Mouse (Mus musculus): ENCODE data around the gene Pbdc1. TPM values are rescaled to one million over a fixed set of nuclear protein-coding genes. Genes with fewer than 3 reads are reported as not detected.
A peak's percentile ranks its signal among the peaks of the same experiment; 100 is the strongest.
"Not testable (repeated sequence)": the region's sequence is repeated elsewhere in the genome, so short reads cannot be mapped to it uniquely, and the experiment has no call there.

The Pbdc1 gene
- 34.6 and 38.6 TPM in 2 replicates for polyA plus RNA-seq (2015; fragmentation: Nextera tagmentation; extraction: Ambion mirVana)

- Histone ChIP-seq H3K4me3 (peak within 1 kb of the TSS; percentile 64), H3K27me3 (no peaks in the 10 kb centered on the region), H3K36me3 (no peaks in the 10 kb centered on the region), H3K27ac (replicated peaks) (peak within 1 kb of the TSS; percentile 34), H3K4me2 (replicated peaks) (peak within 1 kb of the TSS; percentile 61), H3K9me3 (no peaks in the 10 kb centered on the region), H3K4me1 (peaks cover 6% of the 10 kb centered on the region), H3K9ac (replicated peaks) (peak within 1 kb of the TSS; percentile 43)
- ATAC-seq (replicated peaks) = peak; percentile 99
- 2% methylated on average over 35 of the region's 35 CpGs for WGBS
Observed at GRCm38 (mm10) chrX:105079615-105080092, at the start of gene Pbdc1. TSS of gene Pbdc1 (plus strand) at chrX:105079756.

GRCm38 (mm10) chrX:105037666-105038065 is 41.9 kb upstream of the Pbdc1 start:
- Histone ChIP-seq H3K36me3 (0 out of 2 replicates have a peak, but pooled peaks cover 5% of the 10 kb centered on the region), H3K4me2 (replicated peaks) (no peak overlapping the region), H3K9me3 (no peaks in the 10 kb centered on the region), H3K27ac (replicated peaks) (no peak overlapping the region), H3K4me3 (no peak overlapping the region), H3K9ac (replicated peaks) (no peak overlapping the region), H3K4me1 (no peaks in the 10 kb centered on the region), H3K27me3 (no peaks in the 10 kb centered on the region)
- no peak for ATAC-seq (replicated peaks)
- WGBS = 71% methylated on average over 3 of the region's 3 CpGs

- Histone ChIP-seq H3K27ac (replicated peaks) (no peak overlapping the region), H3K4me2 (replicated peaks) (no peak overlapping the region), H3K9me3 (no peaks in the 10 kb centered on the region), H3K36me3 (peaks cover 65% of the 10 kb centered on the region), H3K4me3 (no peak overlapping the region), H3K27me3 (no peaks in the 10 kb centered on the region), H3K9ac (replicated peaks) (no peak overlapping the region), H3K4me1 (peaks cover 7% of the 10 kb centered on the region)
- WGBS = 92% methylated on average over 10 of the region's 10 CpGs
- no peak for ATAC-seq (replicated peaks)
Observed at GRCm38 (mm10) chrX:105064294-105064693, 15.3 kb upstream of the Pbdc1 start.

GRCm38 (mm10) chrX:105064801-105065200 is 14.8 kb upstream of the Pbdc1 start:
- peaks cover 60% of the 10 kb centered on the region for H3K36me3 ChIP-seq
- H3K27ac ChIP-seq (replicated peaks) = no peak overlapping the region
- no peaks in the 10 kb centered on the region for H3K9me3 ChIP-seq
- H3K4me3 ChIP-seq = no peak overlapping the region
- no peak overlapping the region for H3K9ac ChIP-seq (replicated peaks)
- peaks cover 8% of the 10 kb centered on the region for H3K4me1 ChIP-seq
- ATAC-seq (replicated peaks) = no peak
- H3K27me3 ChIP-seq = no peaks in the 10 kb centered on the region
- 92% methylated on average over 4 of the region's 4 CpGs for WGBS
- H3K4me2 ChIP-seq (replicated peaks) = no peak overlapping the region

GRCm38 (mm10) chrX:105069671-105070503 is 9.7 kb upstream of the Pbdc1 start:
- H3K4me1 ChIP-seq = peaks cover 11% of the 10 kb centered on the region
- 1% methylated on average over 32 of the region's 32 CpGs for WGBS
- peaks cover 26% of the 10 kb centered on the region; the same call in 1 of the 2 replicates for H3K36me3 ChIP-seq
- peak overlapping the region; percentile 49 for H3K4me2 ChIP-seq (replicated peaks)
- H3K4me3 ChIP-seq = peak overlapping the region; percentile 66
- H3K9ac ChIP-seq (replicated peaks) = peak overlapping the region; percentile 64
- no peaks in the 10 kb centered on the region for H3K27me3 ChIP-seq
- no peaks in the 10 kb centered on the region for H3K9me3 ChIP-seq
- peak overlapping the region; percentile 86 for H3K27ac ChIP-seq (replicated peaks)
- ATAC-seq (replicated peaks) = peak; percentile 95

GRCm38 (mm10) chrX:105079151-105079550 is 405 bp upstream of the Pbdc1 start:
- H3K4me3 ChIP-seq = peak overlapping the region; percentile 64
- peaks cover 6% of the 10 kb centered on the region for H3K4me1 ChIP-seq
- H3K9me3 ChIP-seq = no peaks in the 10 kb centered on the region
- H3K27me3 ChIP-seq = no peaks in the 10 kb centered on the region
- H3K27ac ChIP-seq (replicated peaks) = peak overlapping the region; percentile 34
- peak; percentile 68 for ATAC-seq (replicated peaks)
- H3K36me3 ChIP-seq = no peaks in the 10 kb centered on the region
- 9% methylated on average over 12 of the region's 12 CpGs for WGBS
- peak overlapping the region; percentile 61 for H3K4me2 ChIP-seq (replicated peaks)
- H3K9ac ChIP-seq (replicated peaks) = peak overlapping the region; percentile 43

- no peaks in the 10 kb centered on the region for H3K9me3 ChIP-seq
- H3K4me3 ChIP-seq = peak overlapping the region; percentile 64
- H3K4me2 ChIP-seq (replicated peaks) = peak overlapping the region; percentile 61
- ATAC-seq (replicated peaks) = no peak
- WGBS = 21% methylated on average over 8 of the region's 8 CpGs
- no peak overlapping the region for H3K27ac ChIP-seq (replicated peaks)
- peaks cover 6% of the 10 kb centered on the region for H3K4me1 ChIP-seq
- peak overlapping the region; percentile 22 for H3K9ac ChIP-seq (replicated peaks)
- no peaks in the 10 kb centered on the region for H3K27me3 ChIP-seq
- no peaks in the 10 kb centered on the region for H3K36me3 ChIP-seq
Observed at GRCm38 (mm10) chrX:105080096-105080495, 540 bp downstream of the Pbdc1 start.

GRCm38 (mm10) chrX:105083013-105083412 is 3.5 kb downstream of the Pbdc1 start:
- H3K36me3 ChIP-seq; H3K4me2 ChIP-seq (replicated peaks); H3K27ac ChIP-seq (replicated peaks); ATAC-seq (replicated peaks); H3K9ac ChIP-seq (replicated peaks); H3K4me1 ChIP-seq; H3K9me3 ChIP-seq; H3K4me3 ChIP-seq; H3K27me3 ChIP-seq: not testable (repeated sequence)
- 86% methylated on average over 7 of the region's 7 CpGs for WGBS

- no peak overlapping the region for H3K9ac ChIP-seq (replicated peaks)
- H3K27ac ChIP-seq (replicated peaks) = no peak overlapping the region
- H3K4me1 ChIP-seq = no peaks in the 10 kb centered on the region
- no peak overlapping the region for H3K4me2 ChIP-seq (replicated peaks)
- no peaks in the 10 kb centered on the region for H3K36me3 ChIP-seq
- H3K4me3 ChIP-seq = no peak overlapping the region
- ATAC-seq (replicated peaks) = peak; percentile 53; the same call in 1 of the 2 replicates
- H3K27me3 ChIP-seq = no peaks in the 10 kb centered on the region
- H3K9me3 ChIP-seq = no peaks in the 10 kb centered on the region
- 43% methylated on average over 5 of the region's 5 CpGs for whole genome bisulfite sequencing
Observed at GRCm38 (mm10) chrX:105104175-105104574, 24.6 kb downstream of the Pbdc1 start.

- H3K4me3 ChIP-seq = no peak overlapping the region
- no peak for ATAC-seq (replicated peaks)
- no peak overlapping the region for H3K4me2 ChIP-seq (replicated peaks)
- no peaks in the 10 kb centered on the region for H3K27me3 ChIP-seq
- H3K4me1 ChIP-seq = no peaks in the 10 kb centered on the region
- WGBS = 56% methylated on average over 2 of the region's 2 CpGs
- H3K9ac ChIP-seq (replicated peaks) = no peak overlapping the region
- no peaks in the 10 kb centered on the region for H3K9me3 ChIP-seq
- no peak overlapping the region for H3K27ac ChIP-seq (replicated peaks)
- no peaks in the 10 kb centered on the region for H3K36me3 ChIP-seq
Observed at GRCm38 (mm10) chrX:105114994-105115393, 35.4 kb downstream of the Pbdc1 start.

- H3K27me3 ChIP-seq = peaks cover 15% of the 10 kb centered on the region; the same call in 1 of the 2 replicates
- H3K36me3 ChIP-seq = 0 out of 2 replicates have a peak, but pooled peaks cover 4% of the 10 kb centered on the region
- peak within 1 kb of the TSS; percentile 86 for H3K27ac ChIP-seq (replicated peaks)
- ATAC-seq (replicated peaks) = peak; percentile 73
- H3K4me1 ChIP-seq = peaks cover 16% of the 10 kb centered on the region
- H3K4me3 ChIP-seq = peak within 1 kb of the TSS; percentile 68
- peak within 1 kb of the TSS; percentile 79 for H3K9ac ChIP-seq (replicated peaks)
- 18% methylated on average over 64 of the region's 65 CpGs for WGBS
- H3K9me3 ChIP-seq = no peaks in the 10 kb centered on the region
- H3K4me2 ChIP-seq (replicated peaks) = peak within 1 kb of the TSS; percentile 55
Observed at GRCm38 (mm10) chrX:105120275-105121226, 41.0 kb downstream of the Pbdc1 start, which contains the start of gene Magee1. TSS of gene Magee1 (plus strand) at chrX:105120378.

Measured in forebrain, embryonic 15.5 days (tissue).